In genomic region chr4:80866065-80866464, GRCm38 (mm10) we compare ENCODE assay signal across 8 mouse cellular contexts. TPM values are rescaled to one million over a fixed set of nuclear protein-coding genes. Genes with fewer than 3 reads are reported as not detected.
DNase-seq lines count a peak whose midpoint lies in the region; ATAC-seq and TF ChIP-seq lines count a peak whose summit lies in the region.

No protein-coding gene starts in this region.

- H3K9me3 ChIP-seq in embryonic facial prominence, embryonic 15.5 days (replicated peaks) = no peaks in the 10 kb centered on the region
- no peaks in the 10 kb centered on the region for H3K9me3 ChIP-seq in limb, embryonic 13.5 days

- no peak overlapping the region for H3K4me2 ChIP-seq in embryonic facial prominence, embryonic 15.5 days (replicated peaks)
- H3K4me2 ChIP-seq in limb, embryonic 13.5 days (replicated peaks) = no peak overlapping the region

- no peaks in the 10 kb centered on the region for H3K27me3 ChIP-seq in embryonic facial prominence, embryonic 15.5 days
- no peaks in the 10 kb centered on the region for H3K27me3 ChIP-seq in limb, embryonic 13.5 days

- WGBS in embryonic facial prominence, embryonic 15.5 days = 10% methylated on average over 5 of the region's 5 CpGs
- WGBS in limb, embryonic 13.5 days = 12% methylated on average over 5 of the region's 5 CpGs

- DNase-seq in layer of hippocampus, adult 2 months (ENCODE audit: low spot score in 2 of 2) = peak; percentile 26 to 49
- DNase-seq in layer of hippocampus, postnatal 36 days = no peak
- peak; percentile 83 for DNase-seq in NIH3T3 (ENCODE audit: low read depth)
- DNase-seq in ovary, postnatal 14 days (ENCODE audit: low spot score) = no peak
- no peak for DNase-seq in thymus, postnatal 14 days

- H3K36me3 ChIP-seq in embryonic facial prominence, embryonic 15.5 days = no peaks in the 10 kb centered on the region
- H3K36me3 ChIP-seq in limb, embryonic 13.5 days = no peaks in the 10 kb centered on the region

- no peak overlapping the region for H3K9ac ChIP-seq in embryonic facial prominence, embryonic 15.5 days
- no peak overlapping the region for H3K9ac ChIP-seq in limb, embryonic 13.5 days

- ATAC-seq in embryonic facial prominence, embryonic 15.5 days (ENCODE audit: insufficient number of reproducible peaks, low FRiP score, low TSS enrichment, low read depth) = 0 out of 2 replicates have a peak, but pooled peaks have one; percentile 63
- ATAC-seq in limb, embryonic 13.5 days (ENCODE audit: low FRiP score, low read depth) = peak; percentile 87
- no peak for ATAC-seq in erythroid progenitor cell, adult 5-6 weeks (replicated peaks; ENCODE audit: low FRiP score, poor library complexity, severe bottlenecking)

- TF ChIP-seq CTCF in layer of hippocampus, adult 2 months (conservative IDR thresholded peaks at IDR 0.05) = peak; percentile 85

- no peak overlapping the region for H3K27ac ChIP-seq in layer of hippocampus, adult 2 months
- H3K27ac ChIP-seq in embryonic facial prominence, embryonic 15.5 days (replicated peaks) = no peak overlapping the region
- H3K27ac ChIP-seq in limb, embryonic 13.5 days = no peak overlapping the region

- H3K4me1 ChIP-seq in embryonic facial prominence, embryonic 15.5 days = no peaks in the 10 kb centered on the region; the same call in 1 of the 2 replicates
- H3K4me1 ChIP-seq in limb, embryonic 13.5 days = no peaks in the 10 kb centered on the region

- no peak overlapping the region for H3K4me3 ChIP-seq in layer of hippocampus, adult 2 months
- no peak overlapping the region for H3K4me3 ChIP-seq in embryonic facial prominence, embryonic 15.5 days (replicated peaks)
- no peak overlapping the region for H3K4me3 ChIP-seq in limb, embryonic 13.5 days

RNA-seq across cellular contexts. Expression of gene Tyrp1, which starts 32.1 kb away (rescaled TPM):
- under 1 TPM in 1 of 2 experiments, not detected in 1; 0.54 TPM for total RNA-seq in layer of hippocampus, adult 2 months (2021)
- under 1 TPM; 0.37 to 0.46 TPM for total RNA-seq in layer of hippocampus, postnatal 36 days (2021)
- 3.4 and 5.7 TPM in 2 replicates for polyA plus RNA-seq in embryonic facial prominence, embryonic 15.5 days (2015; fragmentation: Nextera tagmentation; extraction: Ambion mirVana)
- polyA plus RNA-seq in limb, embryonic 13.5 days (2015; fragmentation: Nextera tagmentation; extraction: Ambion mirVana) = 0.20 and 0.27 TPM in 2 replicates
- not detected in 2 replicates for total RNA-seq in erythroid progenitor cell, adult 5-6 weeks (2015; ENCODE audit: low replicate concordance)
- total RNA-seq in erythroid progenitor cell, adult 5-6 weeks (2017; ENCODE audit: low replicate concordance) = not detected in 2 replicates

RNA-seq across cellular contexts. Expression of gene Lurap1l, which starts 44.4 kb away (rescaled TPM):
- 10 to 100 TPM; 31.1 to 34.2 TPM for total RNA-seq in layer of hippocampus, adult 2 months (2021)
- 10 to 100 TPM; 30.0 to 35.1 TPM for total RNA-seq in layer of hippocampus, postnatal 36 days (2021)
- polyA plus RNA-seq in embryonic facial prominence, embryonic 15.5 days (2015; fragmentation: Nextera tagmentation; extraction: Ambion mirVana) = 20.2 and 20.9 TPM in 2 replicates
- polyA plus RNA-seq in limb, embryonic 13.5 days (2015; fragmentation: Nextera tagmentation; extraction: Ambion mirVana) = 11.6 and 11.7 TPM in 2 replicates
- not detected in 2 replicates for total RNA-seq in erythroid progenitor cell, adult 5-6 weeks (2015; ENCODE audit: low replicate concordance)
- not detected in 2 replicates for total RNA-seq in erythroid progenitor cell, adult 5-6 weeks (2017; ENCODE audit: low replicate concordance)

Comparison
In these comparisons a context has a peak if more than half of its experiments do, and no peak if none do; other contexts are left out.
1. DNase-seq: peak in layer of hippocampus, adult 2 months (2 of 2) and NIH3T3 (single experiment); none in layer of hippocampus, postnatal 36 days (0 of 2), ovary, postnatal 14 days (single experiment) and thymus, postnatal 14 days (single experiment).
2. RNA of gene Lurap1l, which starts 44.4 kb away (total RNA-seq): 30.0 to 35.1 TPM in layer of hippocampus, postnatal 36 days and 31.1 to 34.2 TPM in layer of hippocampus, adult 2 months; not detected in erythroid progenitor cell, adult 5-6 weeks; every median in the first group is over 10 times any median in the second.